Mouse (Mus musculus): ENCODE data around the gene Cdca8.

The Cdca8 gene

DNA sequence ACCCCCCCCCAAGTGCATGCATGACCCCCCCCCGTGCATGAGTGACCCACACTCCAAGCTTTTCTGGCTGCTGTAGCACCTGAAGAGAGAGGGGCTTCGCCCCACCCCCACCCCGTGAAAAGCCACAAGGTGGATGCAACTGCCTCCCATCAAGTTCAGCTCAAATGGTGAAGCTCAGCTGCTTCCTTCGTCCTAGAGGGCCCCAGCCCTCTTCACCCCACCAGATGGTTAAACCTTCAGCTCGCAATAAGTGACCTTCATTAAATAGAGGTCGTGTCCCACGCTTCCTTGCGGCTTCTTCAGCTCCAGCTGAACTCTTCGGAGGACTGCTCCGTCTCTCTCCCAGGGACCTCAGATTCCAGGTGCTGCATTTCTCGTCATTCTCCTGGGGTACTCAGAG lies 58.5 kb downstream of the Cdca8 start, which contains the start of gene Epha10:
Gene Epha10 (plus strand): TSS at position 301 of the 400 bp plus-strand sequence.
- no peak for DNase-seq (ENCODE audit: low spot score)

DNA sequence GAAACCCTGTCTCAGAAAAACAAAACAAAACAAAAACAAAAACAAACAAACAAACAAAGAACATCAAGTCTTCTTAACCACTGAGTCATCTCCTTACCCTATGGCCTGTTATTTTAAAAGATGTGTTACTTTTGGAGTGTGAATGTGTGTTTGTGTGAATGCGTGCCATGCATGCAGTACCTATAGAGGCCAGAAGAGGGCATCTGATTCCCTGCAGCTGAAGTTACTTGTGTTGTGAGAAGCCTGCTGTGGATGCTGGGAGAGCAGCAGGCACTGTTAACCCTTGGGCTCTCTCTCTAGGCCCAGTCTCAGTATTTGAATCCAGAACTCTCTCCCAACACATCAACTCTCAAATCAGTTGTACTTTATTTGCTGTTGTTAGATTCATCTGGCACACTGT lies 66.4 kb downstream of the Cdca8 start:
- no peak for DNase-seq (ENCODE audit: low spot score)

Data from layer of hippocampus, adult 11-12 months (tissue).